ENCODE assay signal across 15 mouse cellular contexts in genomic region chr19:53638041-53638440, GRCm38 (mm10). TPM values are rescaled to one million over a fixed set of nuclear protein-coding genes. Genes with fewer than 3 reads are reported as not detected.
DNase-seq lines count a peak whose midpoint lies in the region; ATAC-seq and TF ChIP-seq lines count a peak whose summit lies in the region.
"Had no signal": no experiment of that assay in that cellular context is flagged by ENCODE, and none has a peak within 500 bp of the region (broad histone marks: within the 10 kb centered on the region; RNA-seq: fewer than 3 reads in every experiment).

No protein-coding gene starts in this region.

- peaks cover 67% of the 10 kb centered on the region for H3K36me3 ChIP-seq in forebrain, postnatal 0 days (ENCODE audit: insufficient read depth)
- peaks cover 77% of the 10 kb centered on the region for H3K36me3 ChIP-seq in forebrain, embryonic 15.5 days
- H3K36me3 ChIP-seq in lung, embryonic 14.5 days (ENCODE audit: insufficient read depth) = peaks cover 90% of the 10 kb centered on the region
- H3K36me3 ChIP-seq in limb, embryonic 10.5 days = peaks cover 94% of the 10 kb centered on the region

- no peaks in the 10 kb centered on the region for H3K4me1 ChIP-seq in forebrain, postnatal 0 days (ENCODE audit: insufficient read depth)
- H3K4me1 ChIP-seq in forebrain, embryonic 15.5 days = no peaks in the 10 kb centered on the region
- no peaks in the 10 kb centered on the region for H3K4me1 ChIP-seq in lung, embryonic 14.5 days (ENCODE audit: insufficient read depth)
- H3K4me1 ChIP-seq in limb, embryonic 10.5 days = no peaks in the 10 kb centered on the region
- H3K4me1 ChIP-seq: embryonic facial prominence, embryonic 15.5 days; heart, embryonic 12.5 days; hindbrain, embryonic 15.5 days had no signal

- no peak overlapping the region for H3K9ac ChIP-seq in forebrain, postnatal 0 days
- H3K9ac ChIP-seq in forebrain, embryonic 15.5 days (replicated peaks) = no peak overlapping the region
- H3K9ac ChIP-seq in lung, embryonic 14.5 days = no peak overlapping the region
- H3K9ac ChIP-seq: embryonic facial prominence, embryonic 15.5 days; heart, embryonic 12.5 days; hindbrain, embryonic 15.5 days had no signal

- WGBS in forebrain, postnatal 0 days = 91% methylated on average over 2 of the region's 2 CpGs
- WGBS in forebrain, embryonic 15.5 days = 89% methylated on average over 2 of the region's 2 CpGs
- 83% methylated on average over 2 of the region's 2 CpGs for WGBS in lung, embryonic 14.5 days
- 86% methylated on average over 2 of the region's 2 CpGs for WGBS in limb, embryonic 10.5 days

- DNase-seq in forebrain, postnatal 0 days = no peak
- peak; percentile 41 for DNase-seq in lung, embryonic 14.5 days
- DNase-seq in lung, postnatal 25 days (ENCODE audit: low spot score) = no peak
- DNase-seq in MEL-GATA-1-ER (ENCODE audit: extremely low read depth, low read depth) = peak; percentile 41
- peak; percentile 57 for DNase-seq in induced T-regulatory cell, adult 2 months (ENCODE audit: low read depth)
- no peak for DNase-seq in urinary bladder, postnatal 10 days (ENCODE audit: low spot score)
- DNase-seq in limb, embryonic 10.5 days (ENCODE audit: low spot score) = no peak
- DNase-seq: adrenal gland, postnatal 10 days; cerebellum, adult 9-10 months; kidney, postnatal 25 days; lung, postnatal 36 days had no signal

- H3K27ac ChIP-seq in forebrain, postnatal 0 days (ENCODE audit: low read depth, low read length) = no peak overlapping the region
- no peak overlapping the region for H3K27ac ChIP-seq in forebrain, embryonic 15.5 days (replicated peaks)
- no peak overlapping the region for H3K27ac ChIP-seq in lung, embryonic 14.5 days (ENCODE audit: low read depth)
- H3K27ac ChIP-seq in limb, embryonic 10.5 days = no peak overlapping the region
- H3K27ac ChIP-seq: embryonic facial prominence, embryonic 15.5 days; hindbrain, embryonic 15.5 days had no signal

- no peaks in the 10 kb centered on the region for H3K9me3 ChIP-seq in forebrain, postnatal 0 days (ENCODE audit: low read length)
- H3K9me3 ChIP-seq in forebrain, embryonic 15.5 days = no peaks in the 10 kb centered on the region
- H3K9me3 ChIP-seq in lung, embryonic 14.5 days (ENCODE audit: low read depth, low read length) = no peaks in the 10 kb centered on the region
- no peaks in the 10 kb centered on the region for H3K9me3 ChIP-seq in limb, embryonic 10.5 days (replicated peaks)
- H3K9me3 ChIP-seq: embryonic facial prominence, embryonic 15.5 days; heart, embryonic 12.5 days; hindbrain, embryonic 15.5 days had no signal

- TF ChIP-seq CTCF in forebrain, postnatal 0 days (IDR thresholded peaks at IDR 0.05; ENCODE audit: low read depth) = peak; percentile 50
- TF ChIP-seq CTCF in lung, embryonic 14.5 days (IDR thresholded peaks at IDR 0.05; ENCODE audit: low read depth) = peak; percentile 41

- H3K4me3 ChIP-seq in forebrain, postnatal 0 days (ENCODE audit: low read depth, low read length) = no peak overlapping the region
- H3K4me3 ChIP-seq in forebrain, embryonic 15.5 days = no peak overlapping the region
- H3K4me3 ChIP-seq in lung, embryonic 14.5 days (ENCODE audit: low read depth, low read length) = no peak overlapping the region
- H3K4me3 ChIP-seq in limb, embryonic 10.5 days = no peak overlapping the region
- H3K4me3 ChIP-seq: embryonic facial prominence, embryonic 15.5 days; heart, embryonic 12.5 days; hindbrain, embryonic 15.5 days had no signal

- H3K27me3 ChIP-seq in forebrain, postnatal 0 days (ENCODE audit: insufficient read depth, low read length) = no peaks in the 10 kb centered on the region
- no peaks in the 10 kb centered on the region for H3K27me3 ChIP-seq in forebrain, embryonic 15.5 days
- no peaks in the 10 kb centered on the region for H3K27me3 ChIP-seq in lung, embryonic 14.5 days (ENCODE audit: insufficient read depth, low read length)
- H3K27me3 ChIP-seq in limb, embryonic 10.5 days (ENCODE audit: low read depth, poor library complexity, severe bottlenecking) = no peaks in the 10 kb centered on the region
- H3K27me3 ChIP-seq: embryonic facial prominence, embryonic 15.5 days; heart, embryonic 12.5 days; hindbrain, embryonic 15.5 days had no signal

- no peak overlapping the region for H3K4me2 ChIP-seq in forebrain, postnatal 0 days (ENCODE audit: low read depth)
- H3K4me2 ChIP-seq in forebrain, embryonic 15.5 days (replicated peaks) = no peak overlapping the region
- H3K4me2 ChIP-seq in lung, embryonic 14.5 days = no peak overlapping the region
- H3K4me2 ChIP-seq: embryonic facial prominence, embryonic 15.5 days; heart, embryonic 12.5 days; hindbrain, embryonic 15.5 days had no signal

- no peak for ATAC-seq in forebrain, postnatal 0 days
- ATAC-seq in forebrain, embryonic 15.5 days (replicated peaks) = no peak
- no peak for ATAC-seq in lung, embryonic 14.5 days (ENCODE audit: insufficient read depth)

RNA-seq across cellular contexts. Expression of gene Smc3, which starts 37.8 kb away (rescaled TPM):
- total RNA-seq in forebrain, postnatal 0 days (2014; rRNA removed) = 35.5 and 41.4 TPM in 2 replicates
- 36.9 and 47.0 TPM in 2 replicates for polyA plus RNA-seq in forebrain, postnatal 0 days (2015; fragmentation: Nextera tagmentation; extraction: Ambion mirVana)
- 72.4 and 73.3 TPM in 2 replicates for polyA plus RNA-seq in forebrain, embryonic 15.5 days (2015; fragmentation: Nextera tagmentation; extraction: Ambion mirVana)
- polyA plus RNA-seq in lung, embryonic 14.5 days (2014; fragmentation: Nextera tagmentation; extraction: Ambion mirVana) = 75.0 and 76.1 TPM in 2 replicates
- polyA plus RNA-seq in limb, embryonic 10.5 days (2016; fragmentation: Nextera tagmentation; extraction: Ambion mirVana) = 62.4 and 77.0 TPM in 2 replicates

RNA-seq across cellular contexts. Expression of gene Rbm20, which starts 39.1 kb away (rescaled TPM):
- total RNA-seq in forebrain, postnatal 0 days (2014; rRNA removed) = 2.9 and 3.4 TPM in 2 replicates
- 1.1 and 1.4 TPM in 2 replicates for polyA plus RNA-seq in forebrain, postnatal 0 days (2015; fragmentation: Nextera tagmentation; extraction: Ambion mirVana)
- 4.9 and 6.1 TPM in 2 replicates for polyA plus RNA-seq in forebrain, embryonic 15.5 days (2015; fragmentation: Nextera tagmentation; extraction: Ambion mirVana)
- 0.59 and 1.2 TPM in 2 replicates for polyA plus RNA-seq in lung, embryonic 14.5 days (2014; fragmentation: Nextera tagmentation; extraction: Ambion mirVana)
- polyA plus RNA-seq in limb, embryonic 10.5 days (2016; fragmentation: Nextera tagmentation; extraction: Ambion mirVana) = 0.73 and 1.9 TPM in 2 replicates

RNA-seq across cellular contexts. Expression of gene Nutf2-ps1, which starts 49.2 kb away (rescaled TPM):
- 72.1 and 78.8 TPM in 2 replicates for total RNA-seq in forebrain, postnatal 0 days (2014; rRNA removed)
- 184 and 209 TPM in 2 replicates for polyA plus RNA-seq in forebrain, postnatal 0 days (2015; fragmentation: Nextera tagmentation; extraction: Ambion mirVana)
- polyA plus RNA-seq in forebrain, embryonic 15.5 days (2015; fragmentation: Nextera tagmentation; extraction: Ambion mirVana) = 274 TPM in 2 replicates
- 389 and 445 TPM in 2 replicates for polyA plus RNA-seq in lung, embryonic 14.5 days (2014; fragmentation: Nextera tagmentation; extraction: Ambion mirVana)
- polyA plus RNA-seq in limb, embryonic 10.5 days (2016; fragmentation: Nextera tagmentation; extraction: Ambion mirVana) = 549 and 585 TPM in 2 replicates

Comparison
In these comparisons a context has a peak if more than half of its experiments do, and no peak if none do; other contexts are left out.
1. DNase-seq: peak in lung, embryonic 14.5 days (single experiment), MEL-GATA-1-ER (single experiment) and induced T-regulatory cell, adult 2 months (single experiment); none in forebrain, postnatal 0 days (single experiment), lung, postnatal 25 days (single experiment), urinary bladder, postnatal 10 days (single experiment) and limb, embryonic 10.5 days (single experiment).